Mouse (Mus musculus) MEL (cell line): Measurements from ENCODE around the gene Rtn1. TPM values are rescaled to one million over a fixed set of nuclear protein-coding genes. Genes with fewer than 3 reads are reported as not detected.

Experiments
- DNase-seq: peaks from one replicate; pipeline ENCODE4 v3.0.0; 2011; ENCODE audit warnings: low read depth, low spot score
- H3K27ac ChIP-seq: 2 replicates; pipeline ENCODE4 v1.5.1; 2012; ENCODE audit warnings: low read depth, mild to moderate bottlenecking, control low read depth, low read length, moderate library complexity; ENCODE audit not compliant: control insufficient read depth
- H3K27me3 ChIP-seq, 2 experiments: fragments of 150-350 bp in 1 of 2; sonication (generic) in 1 of 2; 2 replicates each; pipeline ENCODE4 v1.6.1; 2012; ENCODE audit warnings: low read length in 2 of 2, mild to moderate bottlenecking in 2 of 2, improper control_type of control experiment in 1 of 2, moderate library complexity in 1 of 2; ENCODE audit not compliant: insufficient read depth in 2 of 2, control insufficient read depth in 1 of 2
- H3K36me3 ChIP-seq, 2 experiments: 2 replicates each; pipeline ENCODE4 v1.6.1; 2012 to 2014; ENCODE audit warnings: low read length in 2 of 2, improper control_type of control experiment in 1 of 2, inconsistent platforms in 1 of 2, mild to moderate bottlenecking in 1 of 2; ENCODE audit not compliant: insufficient read depth in 2 of 2, control insufficient read depth in 1 of 2
- H3K4me1 ChIP-seq, 2 experiments: fragments of 150-350 bp in 1 of 2; sonication (generic) in 1 of 2; 2 replicates each; pipeline ENCODE4 v1.6.1; 2012; ENCODE audit warnings: low read length in 2 of 2, improper control_type of control experiment in 1 of 2, mild to moderate bottlenecking in 1 of 2; ENCODE audit not compliant: insufficient read depth in 2 of 2, control insufficient read depth in 1 of 2
- H3K4me3 ChIP-seq, 2 experiments: fragments of 150-350 bp in 1 of 2; sonication (generic) in 1 of 2; 2 replicates each; pipeline ENCODE4 v1.5.1; 2012; ENCODE audit warnings: low read depth in 2 of 2, low read length in 2 of 2, mild to moderate bottlenecking in 2 of 2, moderate library complexity in 2 of 2, control low read depth in 1 of 2, improper control_type of control experiment in 1 of 2; ENCODE audit not compliant: control insufficient read depth in 1 of 2, insufficient read depth in 1 of 2
- H3K79me2 ChIP-seq: 2 replicates; pipeline ENCODE4 v1.6.1; 2012; ENCODE audit warnings: mild to moderate bottlenecking, low read length, moderate library complexity; ENCODE audit not compliant: control insufficient read depth, poor library complexity, insufficient read depth
- H3K9ac ChIP-seq: 2 replicates; pipeline ENCODE4 v1.6.1; 2012; ENCODE audit warnings: low read depth, mild to moderate bottlenecking, control low read depth, low read length, moderate library complexity; ENCODE audit not compliant: control insufficient read depth, poor library complexity, severe bottlenecking
- H3K9me3 ChIP-seq: fragments of 150-350 bp; sonication (generic); replicated peaks from 2 replicates; pipeline ENCODE4 v1.6.1; 2012; ENCODE audit warnings: mild to moderate bottlenecking, low read length, improper control_type of control experiment, moderate library complexity; ENCODE audit not compliant: insufficient read depth
- E2F4 ChIP-seq: IDR thresholded peaks from 2 replicates; pipeline ENCODE4 v1.6.1; 2011; ENCODE audit warnings: low read depth, low read length, improper control_type of control experiment, borderline replicate concordance
- EP300 ChIP-seq, 2 experiments: IDR thresholded peaks; 2 replicates each; pipeline ENCODE4 v1.6.1; 2011; ENCODE audit warnings: improper control_type of control experiment in 2 of 2, low read length in 2 of 2, low read depth in 1 of 2, mild to moderate bottlenecking in 1 of 2
- GATA1 ChIP-seq: IDR thresholded peaks from 2 replicates; pipeline ENCODE4 v1.6.1; 2011; ENCODE audit warnings: low read depth, low read length, improper control_type of control experiment
- HCFC1 ChIP-seq: IDR thresholded peaks from 2 replicates; pipeline ENCODE4 v1.6.1; 2012; ENCODE audit warnings: low read depth, mild to moderate bottlenecking, inconsistent platforms, low read length, improper control_type of control experiment, moderate library complexity
- JUND ChIP-seq: IDR thresholded peaks from 2 replicates; pipeline ENCODE4 v1.6.1; 2011; ENCODE audit warnings: low read depth, mild to moderate bottlenecking, improper control_type of control experiment, low read length
- MAX ChIP-seq: IDR thresholded peaks from 2 replicates; pipeline ENCODE4 v1.6.1; 2011; ENCODE audit warnings: low read length, improper control_type of control experiment
- MEF2A ChIP-seq: IDR thresholded peaks from 2 replicates; pipeline ENCODE4 v1.6.1; 2014; ENCODE audit warnings: low read depth, mild to moderate bottlenecking, inconsistent platforms, low read length, improper control_type of control experiment; ENCODE audit not compliant: poor library complexity, insufficient replicate concordance, severe bottlenecking; ENCODE audit errors: extremely low read depth
- MYB ChIP-seq: IDR thresholded peaks from 2 replicates; pipeline ENCODE4 v1.6.1; 2011; ENCODE audit warnings: mild to moderate bottlenecking, low read depth, low read length, improper control_type of control experiment
- NRF1 ChIP-seq: IDR thresholded peaks from 2 replicates; pipeline ENCODE4 v1.6.1; 2014; ENCODE audit warnings: low read depth, mild to moderate bottlenecking, inconsistent platforms, low read length, improper control_type of control experiment, moderate library complexity; ENCODE audit not compliant: poor library complexity, insufficient read depth, severe bottlenecking
- POLR2A ChIP-seq, 2 experiments: IDR thresholded peaks; 2 replicates each; pipeline ENCODE4 v1.6.1; 2011 to 2012; ENCODE audit warnings: low read length in 2 of 2, mild to moderate bottlenecking in 2 of 2, control low read depth in 1 of 2, improper control_type of control experiment in 1 of 2, low read depth in 1 of 2, moderate library complexity in 1 of 2; ENCODE audit not compliant: control insufficient read depth in 1 of 2, insufficient read depth in 1 of 2, poor library complexity in 1 of 2
- POLR2AphosphoS2 ChIP-seq: IDR thresholded peaks from 2 replicates; pipeline ENCODE4 v1.6.1; 2011; ENCODE audit warnings: low read length, improper control_type of control experiment
- RAD21 ChIP-seq: IDR thresholded peaks from 2 replicates; pipeline ENCODE4 v1.6.1; 2011; ENCODE audit warnings: mild to moderate bottlenecking, low read depth, low read length, improper control_type of control experiment
- SIN3A ChIP-seq: IDR thresholded peaks from 2 replicates; pipeline ENCODE4 v1.6.1; 2012; ENCODE audit warnings: low read length, improper control_type of control experiment, inconsistent platforms
- TAL1 ChIP-seq: IDR thresholded peaks from 2 replicates; pipeline ENCODE4 v1.6.1; 2012; ENCODE audit warnings: mild to moderate bottlenecking, inconsistent platforms, low read length, moderate library complexity, mixed read lengths
- UBTF ChIP-seq: IDR thresholded peaks from 2 replicates; pipeline ENCODE4 v1.6.1; 2012; ENCODE audit warnings: low read depth, mild to moderate bottlenecking, inconsistent platforms, low read length, improper control_type of control experiment, moderate library complexity, borderline replicate concordance; ENCODE audit not compliant: insufficient read depth
- USF2 ChIP-seq, 2 experiments: IDR thresholded peaks; 2 replicates each; pipeline ENCODE4 v1.6.1; 2011 to 2012; ENCODE audit warnings: improper control_type of control experiment in 2 of 2, low read length in 2 of 2, borderline replicate concordance in 1 of 2, inconsistent platforms in 1 of 2, low read depth in 1 of 2, mild to moderate bottlenecking in 1 of 2; ENCODE audit not compliant: insufficient read depth in 1 of 2
- ZC3H11A ChIP-seq: IDR thresholded peaks from 2 replicates; pipeline ENCODE4 v1.6.1; 2012; ENCODE audit warnings: low read depth, mild to moderate bottlenecking, inconsistent platforms, low read length, improper control_type of control experiment
- ZMIZ1 ChIP-seq: IDR thresholded peaks from 2 replicates; pipeline ENCODE4 v1.6.1; 2012; ENCODE audit warnings: low read depth, mild to moderate bottlenecking, inconsistent platforms, low read length, improper control_type of control experiment, moderate library complexity
- polyA plus RNA-seq, 2 experiments: library from polyadenylated mRNA; stranded (reverse) in 1 of 2; unstranded in 1 of 2; fragments of >175 nt in 1 of 2; fragments of >200 nt in 1 of 2; gene quantifications; 2 replicates each; pipeline versions ENCODE4 v1.2.1 to v1.2.4; 2012; ENCODE audit warnings: low replicate concordance in 2 of 2, low read depth in 1 of 2; ENCODE audit not compliant: insufficient read length in 2 of 2, insufficient read depth in 1 of 2, missing spikeins in 1 of 2
- total RNA-seq: library from RNA; depleted of rRNA; stranded (reverse); fragments of 300-350 nt; gene quantifications from 2 replicates; pipeline ENCODE4 v1.2.3, GENCODE M21; 2012

The Rtn1 gene
- total and polyA plus RNA-seq, 3 experiments = not detected

DNA sequence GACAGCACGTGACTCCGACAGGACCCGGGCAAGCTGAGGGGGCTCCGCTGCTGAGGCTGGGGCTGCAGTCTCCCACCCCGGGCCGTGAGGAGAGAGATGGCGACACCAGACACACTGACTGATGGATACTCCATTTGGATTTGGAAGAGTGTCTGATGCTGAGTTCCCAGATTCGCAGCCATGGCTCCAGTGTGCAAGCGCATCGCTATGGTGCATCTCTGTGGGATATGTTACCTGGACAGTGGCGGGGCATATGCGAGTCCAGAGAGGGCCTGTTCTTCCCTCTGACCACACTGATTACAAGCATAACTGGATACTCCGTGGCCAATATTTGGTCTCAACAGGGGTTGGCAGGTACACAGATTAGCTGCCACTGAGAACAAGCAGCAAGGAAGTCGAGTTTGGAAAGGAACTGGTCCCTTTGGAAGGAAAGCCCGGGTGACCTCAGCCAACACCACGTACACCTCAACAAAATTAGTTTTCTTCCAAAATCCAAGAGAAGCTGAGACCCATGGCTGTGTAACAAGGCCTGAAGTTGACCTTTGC, 185.2 kb downstream of the Rtn1 start:
- DNase-seq = no peak
- no peak overlapping the region for H3K27ac ChIP-seq
- no peaks in the 10 kb centered on the region for H3K4me1 ChIP-seq
- H3K27me3 ChIP-seq = no peaks in the 10 kb centered on the region; a peak in 1 of 4 replicates
- no peaks in the 10 kb centered on the region for H3K79me2 ChIP-seq
- no peaks in the 10 kb centered on the region for H3K9me3 ChIP-seq
- TF ChIP-seq RAD21 = no peak
- no peak for TF ChIP-seq GATA1
- no peak for TF ChIP-seq E2F4
- no peak for TF ChIP-seq MEF2A
- no peak for TF ChIP-seq JUND
- TF ChIP-seq EP300 (IDR thresholded peaks at IDR 0.05; ENCODE audit: low read depth in 1 of 2, low read length in 2 of 2) = no peak
- TF ChIP-seq, all 39 proteins: peak for 0
- Histone ChIP-seq H3K36me3 (no peaks in the 10 kb centered on the region), H3K4me3 (no peak overlapping the region), H3K9ac (no peak overlapping the region)

- Histone ChIP-seq H3K36me3 (no peaks in the 10 kb centered on the region), H3K79me2 (no peaks in the 10 kb centered on the region), H3K27ac (no peak overlapping the region), H3K4me3 (no peak overlapping the region), H3K27me3 (no peaks in the 10 kb centered on the region; a peak in 1 of 4 replicates), H3K4me1 (no peaks in the 10 kb centered on the region), H3K9ac (no peak overlapping the region), H3K9me3 (no peaks in the 10 kb centered on the region)
- TF ChIP-seq SIN3A = no peak
- no peak for TF ChIP-seq POLR2AphosphoS2
- TF ChIP-seq MAX = no peak
- no peak for DNase-seq
These were observed 195.3 kb downstream of the Rtn1 start for GRCm38 (mm10) chr12:72213554-72213953.

GRCm38 (mm10) chr12:72200828-72201227, 208.0 kb downstream of the Rtn1 start:
- Histone ChIP-seq H3K9me3 (no peaks in the 10 kb centered on the region), H3K36me3 (no peaks in the 10 kb centered on the region)
- DNase-seq = no peak

More at GRCm38 (mm10) chr12:72200828-72201227, 208.0 kb downstream of the Rtn1 start:
- Histone ChIP-seq H3K9ac (no peak overlapping the region), H3K27ac (no peak overlapping the region), H3K4me3 (no peak overlapping the region), H3K4me1 (no peaks in the 10 kb centered on the region), H3K79me2 (no peaks in the 10 kb centered on the region), H3K27me3 (no peaks in the 10 kb centered on the region; a peak in 1 of 4 replicates)
- no peak for TF ChIP-seq GATA1
- TF ChIP-seq TAL1 = no peak
- no peak for TF ChIP-seq POLR2AphosphoS2
- TF ChIP-seq HCFC1 = no peak
- no peak for TF ChIP-seq ZC3H11A
- no peak for TF ChIP-seq MYB
- no peak for TF ChIP-seq USF2 (IDR thresholded peaks at IDR 0.05; ENCODE audit: borderline replicate concordance in 1 of 2, insufficient read depth in 1 of 2, low read depth in 1 of 2, low read length in 2 of 2)
- TF ChIP-seq ZMIZ1 = no peak
- TF ChIP-seq POLR2A (IDR thresholded peaks at IDR 0.05; ENCODE audit: control insufficient read depth in 1 of 2, insufficient read depth in 1 of 2, low read depth in 1 of 2, low read length in 2 of 2, poor library complexity in 1 of 2) = no peak
- no peak for TF ChIP-seq NRF1
- TF ChIP-seq UBTF = no peak
